Mouse (Mus musculus) cerebellum, adult 11-12 months (tissue): ENCODE results near the gene 1700020N01Rik.

Source experiments
- DNase-seq: peaks from one replicate; pipeline ENCODE4 v3.0.0; 2022

The 1700020N01Rik gene

DNA sequence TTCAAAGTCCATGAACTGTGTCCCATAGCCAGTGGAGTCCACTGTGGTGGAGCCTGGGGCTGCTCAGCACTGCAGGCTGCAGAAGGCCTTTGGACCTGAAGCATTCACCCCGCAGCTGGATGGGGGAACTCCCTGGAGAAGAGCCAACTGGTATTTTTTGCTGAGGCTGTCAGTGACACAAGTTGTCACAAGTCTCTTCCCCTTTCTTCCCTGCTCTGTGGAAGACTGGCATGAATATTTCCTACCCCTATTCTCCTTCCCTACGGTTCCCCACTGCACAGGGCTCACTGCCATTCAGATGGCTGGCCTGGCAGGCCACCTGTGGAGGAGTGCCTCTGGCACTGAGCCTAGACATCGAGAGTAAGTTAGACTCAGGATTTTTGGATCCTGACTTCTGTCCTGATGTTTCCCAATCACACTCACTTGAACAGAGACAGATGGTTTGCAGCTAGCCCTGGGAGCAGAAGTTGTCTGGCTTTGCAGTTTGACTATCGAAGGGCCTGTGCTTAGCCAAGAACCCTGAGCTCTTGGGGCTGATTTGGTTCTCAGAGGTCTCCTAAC is 12.1 kb downstream of the 1700020N01Rik start:
- no peak for DNase-seq

DNA sequence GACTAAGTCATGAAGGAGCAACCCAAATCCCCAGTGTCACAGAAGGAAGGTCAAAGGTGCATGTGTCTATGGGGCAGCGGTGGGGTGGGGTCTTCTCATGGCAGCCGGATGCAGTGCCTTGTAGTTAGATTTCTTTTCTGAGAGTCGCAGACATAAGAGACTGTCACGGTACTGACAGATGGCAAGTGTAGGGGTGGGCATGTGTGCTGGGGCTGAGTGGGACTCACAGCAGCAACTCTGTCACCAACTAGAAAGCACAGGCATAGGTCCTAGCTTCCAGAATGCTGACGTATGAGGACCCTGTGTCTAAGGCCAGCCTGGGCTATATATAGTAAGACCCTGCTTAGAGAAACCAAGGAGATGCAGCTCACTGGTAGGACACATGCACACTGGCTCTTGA is 12.7 kb downstream of the 1700020N01Rik start:
- no peak for DNase-seq

GRCm38 (mm10) chr10:21606931-21607330 is 14.0 kb downstream of the 1700020N01Rik start:
- DNase-seq, result no peak

DNA sequence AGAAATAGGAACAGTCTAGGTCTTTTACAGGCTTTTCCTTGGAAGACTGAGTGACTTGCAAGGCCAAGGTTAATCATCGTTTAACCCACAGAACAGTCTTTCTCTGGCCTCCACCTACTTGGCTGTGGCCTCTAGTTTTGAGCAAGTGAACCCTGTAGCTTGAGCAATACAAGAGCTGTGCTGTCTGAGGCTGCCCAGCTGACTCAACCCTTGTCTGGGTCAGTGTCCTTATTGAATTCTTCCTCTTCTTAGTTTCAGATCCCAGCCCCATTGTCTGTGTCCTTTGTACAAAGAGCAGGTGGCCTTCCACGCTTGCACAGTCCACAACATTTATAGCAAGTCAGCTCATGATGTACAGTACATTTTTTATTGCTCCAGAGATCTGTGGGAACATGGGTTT is 16.6 kb downstream of the 1700020N01Rik start:
- DNase-seq, result no peak

DNA sequence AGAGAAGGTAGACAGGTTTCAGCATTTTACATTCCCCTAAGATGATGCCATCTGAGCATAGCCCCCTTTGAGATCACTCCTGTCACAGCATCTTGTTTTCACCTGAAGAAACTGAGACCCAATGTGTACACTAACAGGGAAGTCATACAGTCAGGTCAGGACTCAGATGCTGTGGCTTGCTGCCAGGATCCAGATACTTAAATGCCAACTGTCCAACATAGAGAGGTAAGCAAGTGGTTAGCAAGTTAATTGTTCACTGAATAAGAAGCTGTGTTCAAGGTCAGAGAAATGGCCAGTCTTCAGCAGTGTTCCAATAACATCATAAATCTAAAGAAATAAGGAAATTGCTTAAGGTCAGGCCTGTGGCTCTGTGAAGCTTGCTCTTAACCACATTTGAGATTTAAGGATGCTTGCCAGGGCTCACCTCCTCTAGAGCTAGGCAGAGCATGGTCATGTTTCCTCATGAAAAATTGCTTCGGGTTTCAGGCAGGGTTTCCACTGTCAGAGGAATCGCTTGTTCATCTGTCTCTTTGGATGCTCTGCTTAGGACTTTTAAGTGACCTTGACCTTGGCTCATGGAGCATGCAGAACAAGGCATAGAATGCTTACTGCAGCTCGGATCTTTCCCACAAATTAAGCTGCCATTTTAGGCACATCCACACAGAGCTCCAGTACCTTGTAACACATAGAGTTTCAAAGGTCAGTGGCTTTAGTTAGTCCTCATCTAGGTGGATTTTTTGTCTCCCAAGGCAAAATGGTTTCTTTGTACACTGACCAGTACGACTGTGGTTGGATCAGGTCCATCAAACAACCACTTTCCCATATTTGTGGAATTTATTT is 20.3 kb downstream of the 1700020N01Rik start:
- DNase-seq, result no peak

GRCm38 (mm10) chr10:21614520-21614919 is 21.6 kb downstream of the 1700020N01Rik start:
- DNase-seq, result no peak

DNA sequence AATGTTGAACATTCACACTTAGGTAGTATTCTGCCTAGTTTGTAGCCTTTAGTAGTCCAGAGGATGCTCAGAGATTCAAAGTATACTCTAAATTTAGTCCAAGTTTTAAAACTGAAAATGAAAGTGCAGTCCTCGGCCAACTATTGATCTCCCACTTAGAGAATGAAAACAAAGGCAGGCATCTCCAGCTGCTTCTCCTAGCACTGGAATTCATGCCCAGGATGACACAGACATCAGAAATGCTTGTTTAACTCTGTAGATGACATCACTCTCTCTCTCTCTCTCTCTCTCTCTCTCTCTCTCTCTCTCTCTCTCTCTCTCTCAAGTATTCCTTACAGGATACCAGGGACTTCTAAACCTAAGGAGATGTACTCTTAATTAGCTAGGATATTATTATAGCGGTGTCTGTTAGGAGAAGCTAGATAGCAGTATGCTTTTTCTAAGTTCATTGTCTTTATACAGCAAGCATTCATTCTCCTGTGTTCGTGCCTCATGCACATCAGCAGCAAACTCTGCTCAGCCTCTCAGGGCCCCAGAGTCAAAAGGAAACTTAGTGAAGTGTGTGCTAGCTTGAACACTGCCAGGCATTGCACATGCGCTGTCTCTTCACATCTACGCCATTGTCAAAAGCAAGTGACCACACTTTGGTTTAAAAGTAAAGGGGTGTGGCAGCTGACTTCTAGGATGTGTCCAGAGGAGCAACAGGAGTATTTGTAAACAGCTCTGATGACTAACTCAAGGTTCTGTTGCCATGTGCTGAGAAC is 26.0 kb downstream of the 1700020N01Rik start:
- no peak for DNase-seq

DNA sequence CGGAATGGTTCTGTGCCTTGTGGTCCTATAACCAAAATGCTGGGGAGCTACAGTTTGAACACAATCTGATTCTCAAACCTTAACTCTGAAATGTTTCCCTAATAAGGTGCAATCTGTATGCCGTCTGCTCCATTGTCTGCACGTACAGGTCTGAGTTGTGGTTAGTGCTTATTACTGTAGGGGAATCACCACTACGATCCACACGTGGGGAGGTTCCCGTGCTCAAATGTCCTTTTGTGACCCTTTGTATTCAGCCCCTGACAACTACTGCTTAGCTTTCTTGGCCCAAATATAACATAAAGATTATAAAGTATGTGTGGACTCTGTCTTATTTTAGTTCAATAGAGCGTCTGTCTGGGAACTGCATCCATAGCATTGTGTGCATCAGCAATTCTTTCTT is 29.1 kb downstream of the 1700020N01Rik start:
- DNase-seq, result no peak

- peak; percentile 16 for DNase-seq
These were observed 35.6 kb downstream of the 1700020N01Rik start for GRCm38 (mm10) chr10:21628555-21628954.

DNA sequence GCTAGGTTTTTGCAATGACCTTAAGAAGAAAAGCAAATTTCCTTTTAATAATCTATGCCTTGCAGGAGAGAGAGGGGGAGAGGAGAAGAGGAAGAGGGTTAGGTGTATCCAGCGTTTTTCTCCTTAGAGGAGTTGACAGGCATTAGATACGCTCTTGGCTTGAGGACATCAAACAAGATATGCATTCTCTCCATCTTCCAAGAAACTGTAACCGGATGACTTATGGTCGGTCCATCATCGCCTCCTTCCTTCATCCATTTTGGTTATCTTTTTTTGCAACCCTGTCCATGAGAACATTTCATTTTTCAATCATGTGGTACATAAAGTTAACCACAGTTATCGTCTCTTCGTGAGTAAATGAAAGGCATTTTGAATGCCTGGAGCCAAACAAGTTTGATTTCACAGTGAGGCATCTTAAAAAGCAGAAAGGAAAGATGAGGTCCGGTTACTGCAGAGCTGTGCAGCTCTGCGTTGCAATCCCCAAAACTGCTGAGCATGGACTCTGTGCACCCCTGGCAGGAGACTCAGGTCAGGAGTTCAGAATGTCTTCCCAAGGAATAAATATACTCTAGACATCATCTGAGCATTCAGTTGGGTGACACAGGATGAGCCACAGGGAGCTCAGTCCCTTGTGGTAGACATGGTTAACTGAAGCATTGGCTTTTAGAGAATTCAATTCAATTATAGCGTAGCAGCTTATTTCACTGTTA is 36.2 kb downstream of the 1700020N01Rik start:
- DNase-seq, result no peak

DNA sequence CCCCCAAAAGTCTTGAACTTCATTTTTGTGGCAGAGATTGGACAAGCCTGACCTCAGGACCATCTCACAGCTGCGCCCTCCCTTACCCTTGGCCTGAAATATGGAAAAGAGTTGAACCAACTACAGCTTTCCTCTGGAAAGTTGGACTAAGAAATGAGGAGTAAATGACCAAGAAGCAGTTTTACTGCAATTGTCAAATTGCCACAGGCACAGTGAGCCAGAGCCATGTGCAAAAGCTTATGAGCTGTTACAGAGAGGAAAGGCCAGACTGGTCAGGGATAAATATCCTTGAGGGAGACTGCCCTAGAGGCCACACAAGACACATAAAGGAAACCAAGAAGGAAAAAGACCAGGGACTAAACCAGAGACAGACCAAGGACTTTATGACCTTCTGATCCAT is 38.5 kb downstream of the 1700020N01Rik start:
- DNase-seq, result no peak

- no peak for DNase-seq
These were observed 39.7 kb downstream of the 1700020N01Rik start for GRCm38 (mm10) chr10:21632687-21633086.

- no peak for DNase-seq
These were observed 43.2 kb downstream of the 1700020N01Rik start for GRCm38 (mm10) chr10:21635988-21636710.

- peak; percentile 7 for DNase-seq
These were observed 43.8 kb downstream of the 1700020N01Rik start for GRCm38 (mm10) chr10:21636711-21637081.

DNA sequence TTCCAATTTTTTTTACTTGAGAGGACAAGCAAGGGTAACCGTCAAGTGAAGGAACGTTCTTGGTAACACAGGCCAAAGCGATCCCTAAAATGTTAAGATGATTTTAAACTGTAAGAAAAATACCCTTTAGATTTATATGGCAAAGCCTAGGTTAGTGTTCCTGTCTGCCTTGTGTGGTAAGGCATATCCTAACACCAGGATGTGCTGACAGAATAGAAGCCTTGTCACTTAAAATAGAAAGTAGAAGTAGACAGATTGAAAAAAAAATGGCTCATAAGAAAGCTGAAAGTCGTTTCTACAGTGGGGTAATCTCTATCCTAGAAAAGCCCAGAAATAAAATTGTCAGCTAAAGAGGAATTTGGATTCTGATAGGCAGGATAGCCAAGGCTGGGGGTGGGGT is 58.4 kb downstream of the 1700020N01Rik start:
- DNase-seq, result no peak

- DNase-seq, result peak; percentile 9
These were observed 59.7 kb downstream of the 1700020N01Rik start for GRCm38 (mm10) chr10:21652426-21653345.

DNA sequence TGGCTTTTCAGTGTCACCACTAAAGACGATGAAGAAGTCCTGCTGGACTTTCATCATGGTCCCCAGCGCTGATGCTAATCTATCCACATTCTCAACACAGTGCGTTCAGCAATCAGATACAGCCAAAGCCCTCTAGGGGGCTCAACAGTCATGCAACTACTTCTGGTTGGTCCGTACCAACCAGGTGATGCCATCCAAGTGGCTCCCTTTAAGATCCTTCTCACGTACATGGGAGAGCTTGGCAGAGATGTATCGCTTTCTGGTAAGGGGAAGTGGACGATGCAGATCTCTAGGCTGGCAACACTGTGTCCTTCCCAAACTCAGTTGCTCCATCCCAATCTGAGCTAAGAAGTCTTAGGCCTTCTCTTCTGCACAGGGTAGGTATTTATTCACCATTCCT is 60.5 kb downstream of the 1700020N01Rik start:
- DNase-seq, result no peak

GRCm38 (mm10) chr10:21659576-21660246 is 66.8 kb downstream of the 1700020N01Rik start:
- DNase-seq, result no peak

- no peak for DNase-seq
These were observed 76.0 kb downstream of the 1700020N01Rik start for GRCm38 (mm10) chr10:21668976-21669375.

GRCm38 (mm10) chr10:21669750-21670161 is 76.8 kb downstream of the 1700020N01Rik start:
- no peak for DNase-seq

DNA sequence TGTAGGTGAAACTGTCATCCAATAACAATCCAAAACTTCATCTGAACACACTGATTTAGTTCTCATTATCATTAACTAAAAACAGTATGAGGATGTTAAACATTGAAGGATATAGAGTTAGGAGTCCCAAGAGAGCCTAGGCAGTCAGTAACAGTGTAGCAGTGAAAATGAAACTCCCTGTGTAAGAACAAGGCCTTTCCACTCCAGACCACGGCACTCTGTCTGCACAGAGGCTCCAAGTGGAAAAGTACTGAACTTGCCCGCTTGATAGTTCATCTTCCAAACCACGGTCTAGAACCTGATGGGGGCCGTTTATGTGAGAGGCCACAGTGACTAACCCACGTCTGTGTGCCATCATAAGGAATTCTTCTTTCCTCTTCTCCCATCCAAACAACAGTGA is 77.2 kb downstream of the 1700020N01Rik start:
- no peak for DNase-seq
